Mouse (Mus musculus): ENCODE measurements around the gene Gse1.

Gene Gse1

DNA sequence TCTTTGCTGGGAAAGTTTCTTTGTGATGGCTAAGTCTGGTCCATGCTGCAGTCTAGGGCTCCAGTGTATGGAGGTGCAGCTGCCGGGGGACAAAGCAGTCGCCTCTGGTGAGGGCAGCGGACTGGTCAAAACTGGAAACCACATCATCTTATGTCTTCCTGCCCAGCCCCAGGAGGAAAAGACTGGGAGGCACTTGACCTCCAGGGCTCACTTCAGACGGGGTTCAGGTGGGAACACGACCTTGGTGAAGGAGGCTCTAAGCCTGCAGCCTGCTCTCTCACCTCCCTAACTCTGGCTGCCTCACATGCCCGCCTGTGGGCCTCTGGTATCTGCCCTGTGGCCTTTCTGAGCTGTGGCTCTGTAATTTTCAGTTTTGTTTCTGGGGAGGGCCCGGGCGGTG lies 305.8 kb downstream of the Gse1 start:
- DNase-seq (ENCODE audit: low spot score in 2 of 2) = no peak

DNA sequence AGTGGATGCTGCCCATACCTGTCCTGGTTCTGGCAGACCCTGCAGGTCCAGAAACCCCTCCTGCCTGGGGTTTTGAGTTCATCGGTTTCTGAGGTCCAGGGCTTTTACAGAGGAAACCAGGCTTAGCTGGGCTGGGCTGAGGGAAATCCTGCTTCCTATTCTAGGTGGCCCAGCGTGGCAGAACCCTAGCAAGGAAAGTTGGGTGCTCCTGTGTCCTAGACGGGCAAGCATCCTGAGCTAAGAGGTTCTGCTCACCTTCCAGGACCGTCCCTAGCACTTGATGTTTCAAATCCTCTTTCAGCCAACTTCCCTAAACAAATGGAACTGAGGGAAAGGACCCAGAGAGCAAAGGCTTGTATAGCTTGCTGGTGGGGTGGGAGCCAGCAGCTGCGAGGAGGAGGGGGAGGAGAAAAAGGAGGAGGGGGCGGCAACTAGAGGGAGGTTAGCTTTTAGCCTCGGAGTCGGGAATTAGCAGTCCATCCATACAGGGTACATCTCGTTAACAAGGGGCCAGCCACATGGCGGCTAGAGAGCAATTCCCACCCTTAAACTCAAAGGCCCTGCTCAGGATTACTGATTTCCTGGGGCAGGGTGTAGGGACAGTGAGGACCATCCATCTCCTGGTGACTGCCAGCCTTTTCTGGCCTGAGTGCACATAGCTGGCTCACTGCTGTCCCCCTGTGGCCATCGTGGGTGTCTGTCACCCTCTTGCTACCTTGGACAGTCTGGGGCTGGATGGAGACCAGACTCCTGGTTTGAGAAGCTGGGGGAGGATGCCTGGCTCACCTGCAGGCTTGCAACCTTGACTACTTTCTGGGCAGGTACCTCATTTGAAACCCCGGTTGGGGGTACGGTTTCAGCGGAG lies 306.5 kb downstream of the Gse1 start:
- peak; percentile 79 to 86 for DNase-seq (ENCODE audit: low spot score in 2 of 2)

DNA sequence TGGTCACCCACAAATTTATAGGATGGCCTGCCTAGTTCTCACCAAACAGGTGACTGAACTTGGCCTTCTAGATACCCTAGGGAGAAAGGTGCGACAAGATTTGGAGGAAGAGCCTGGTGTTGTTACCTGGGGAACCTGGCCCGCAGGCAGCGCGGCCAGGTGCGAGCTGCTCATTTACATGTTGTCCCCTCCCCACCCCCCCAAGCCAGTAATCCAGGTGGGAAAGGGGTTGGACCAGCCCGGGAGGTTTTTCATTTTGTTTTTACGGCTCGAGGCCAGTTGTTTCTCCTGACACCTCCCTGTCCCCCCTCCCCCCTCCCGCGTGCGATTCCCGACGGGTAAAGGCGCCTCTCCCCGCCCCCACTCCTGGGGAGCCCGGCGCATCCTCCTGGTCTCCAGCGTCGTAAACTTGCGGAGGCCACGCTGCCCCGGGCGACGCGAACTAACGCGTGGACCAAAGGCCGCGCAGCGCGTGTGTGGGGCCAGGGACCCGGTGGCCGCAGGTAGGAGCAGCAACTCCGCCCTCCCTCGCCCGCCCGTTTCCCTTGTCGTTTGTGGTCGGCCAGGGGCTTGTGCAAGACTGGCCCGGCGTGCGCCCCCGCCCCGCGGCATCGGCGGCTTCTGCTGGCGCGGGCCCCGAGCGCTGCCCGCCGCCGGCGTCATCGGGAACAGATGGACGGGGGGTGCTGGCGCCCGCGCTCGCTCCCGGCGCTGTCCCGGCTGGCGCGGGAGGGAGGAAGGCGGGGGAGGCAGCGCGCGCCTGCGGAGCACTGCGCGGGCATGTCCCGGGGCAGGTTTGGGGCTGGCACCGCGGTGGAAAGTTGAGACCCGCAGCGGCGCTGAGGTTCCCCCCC lies 307.4 kb downstream of the Gse1 start:
- DNase-seq (ENCODE audit: low spot score in 2 of 2) = peak in 1 of 2 experiments; percentile 69

DNA sequence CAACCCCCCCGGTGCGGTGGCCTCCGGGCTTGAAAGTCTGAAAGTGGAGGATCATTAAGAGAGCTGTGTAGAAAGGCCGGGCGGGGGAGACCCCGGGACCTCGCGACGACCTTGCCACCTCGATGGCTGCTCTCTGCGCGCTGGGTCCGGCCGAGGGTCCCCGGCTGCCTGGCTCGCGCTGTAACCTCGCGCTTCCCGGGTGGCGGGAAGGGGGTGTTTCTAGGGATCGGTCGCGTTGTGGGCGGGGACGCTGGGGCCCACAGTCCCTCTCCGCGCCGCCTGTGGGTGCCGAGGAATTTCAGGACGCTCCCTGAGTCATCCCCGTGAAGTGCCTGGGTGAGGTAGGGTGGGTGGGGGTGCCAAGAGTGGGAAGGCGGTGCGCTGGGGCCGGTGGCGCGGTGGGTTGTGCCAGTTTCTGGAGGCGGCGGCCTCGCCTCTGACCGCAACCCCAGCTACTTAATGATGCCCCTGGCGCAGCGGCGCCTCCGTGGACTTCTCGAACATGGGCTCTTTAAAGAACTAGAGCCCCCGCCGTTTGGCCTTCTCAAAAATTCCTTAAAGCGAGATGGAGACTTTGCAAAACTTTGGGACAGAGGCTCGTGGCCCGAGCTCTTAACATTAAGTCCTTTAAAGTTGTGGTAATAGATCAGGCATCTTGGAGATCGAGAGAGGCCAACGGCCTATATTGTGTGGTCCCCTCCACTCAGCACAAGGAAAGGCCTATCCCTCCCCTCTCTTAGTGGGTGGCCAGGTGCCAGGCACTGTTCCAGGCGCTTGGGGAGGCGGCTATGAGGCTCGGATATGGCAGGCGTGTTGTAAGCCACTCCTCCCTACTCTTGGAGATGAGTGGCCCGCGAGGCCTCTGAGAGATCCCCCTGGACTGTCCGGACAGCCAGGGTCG lies 308.3 kb downstream of the Gse1 start:
- peak; percentile 61 to 67 for DNase-seq (ENCODE audit: low spot score in 2 of 2)

GRCm38 (mm10) chr8:120537207-120537817 lies 309.1 kb downstream of the Gse1 start:
- DNase-seq (ENCODE audit: low spot score in 2 of 2) = peak; percentile 84 to 89

- peak; percentile 62 to 69 for DNase-seq (ENCODE audit: low spot score in 2 of 2)
Observed at GRCm38 (mm10) chr8:120537818-120538396, 309.7 kb downstream of the Gse1 start.

- DNase-seq (ENCODE audit: low spot score in 2 of 2) = peak; percentile 80 to 88
Observed at GRCm38 (mm10) chr8:120538397-120539240, 310.4 kb downstream of the Gse1 start.

DNA sequence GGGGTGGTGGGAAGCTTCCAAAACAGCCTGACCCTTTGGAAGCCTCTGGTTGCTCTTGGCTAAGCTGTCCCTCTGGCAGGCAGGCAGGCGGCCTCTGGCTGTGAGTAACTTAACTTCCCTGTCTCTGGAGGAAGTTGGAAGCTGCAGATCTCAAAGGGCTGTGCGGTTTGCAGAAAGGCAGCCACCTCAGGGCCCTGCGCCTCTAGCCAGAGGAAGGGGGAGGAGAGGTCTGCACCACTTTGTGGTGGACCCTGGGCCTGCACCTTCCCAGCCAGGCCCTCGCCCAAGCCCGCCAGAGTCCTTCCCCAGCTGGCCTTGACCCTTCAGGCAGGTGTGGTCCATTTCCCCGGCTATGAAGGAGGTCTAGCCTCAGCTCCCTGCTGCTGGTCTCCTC lies 311.1 kb downstream of the Gse1 start:
- peak; percentile 54 to 56 for DNase-seq (ENCODE audit: low spot score in 2 of 2)

- peak; percentile 44 to 66 for DNase-seq (ENCODE audit: low spot score in 2 of 2)
Observed at GRCm38 (mm10) chr8:120539775-120540625, 311.7 kb downstream of the Gse1 start.

- no peak for DNase-seq (ENCODE audit: low spot score in 2 of 2)
Observed at GRCm38 (mm10) chr8:120542995-120543394, 314.7 kb downstream of the Gse1 start.

- DNase-seq (ENCODE audit: low spot score in 2 of 2) = no peak
Observed at GRCm38 (mm10) chr8:120543416-120544055, 315.3 kb downstream of the Gse1 start.

- no peak for DNase-seq (ENCODE audit: low spot score in 2 of 2)
Observed at GRCm38 (mm10) chr8:120544155-120544554, 315.9 kb downstream of the Gse1 start.

DNA sequence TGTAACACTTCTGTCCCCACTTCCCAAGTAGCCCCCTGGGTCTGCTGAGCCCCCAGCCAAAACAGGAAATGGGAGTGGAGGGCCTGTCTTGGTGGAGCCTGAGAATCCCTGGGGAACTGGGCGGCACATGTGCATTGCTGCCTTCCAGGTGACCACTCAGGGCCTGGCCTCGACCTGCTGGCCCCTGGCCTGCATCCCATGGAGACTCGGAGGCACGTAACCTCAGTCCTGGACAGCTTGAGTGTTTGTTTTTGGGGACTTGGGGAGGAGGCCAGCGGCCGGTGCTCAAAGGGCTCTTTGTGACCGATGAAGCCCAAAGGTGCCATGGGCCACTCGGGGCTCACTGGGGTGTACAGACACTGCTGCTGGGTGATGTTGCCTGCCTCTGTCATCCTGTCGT lies 319.3 kb downstream of the Gse1 start:
- DNase-seq (ENCODE audit: low spot score in 2 of 2) = no peak

GRCm38 (mm10) chr8:120548313-120548761 lies 320.1 kb downstream of the Gse1 start:
- no peak for DNase-seq (ENCODE audit: low spot score in 2 of 2)

DNA sequence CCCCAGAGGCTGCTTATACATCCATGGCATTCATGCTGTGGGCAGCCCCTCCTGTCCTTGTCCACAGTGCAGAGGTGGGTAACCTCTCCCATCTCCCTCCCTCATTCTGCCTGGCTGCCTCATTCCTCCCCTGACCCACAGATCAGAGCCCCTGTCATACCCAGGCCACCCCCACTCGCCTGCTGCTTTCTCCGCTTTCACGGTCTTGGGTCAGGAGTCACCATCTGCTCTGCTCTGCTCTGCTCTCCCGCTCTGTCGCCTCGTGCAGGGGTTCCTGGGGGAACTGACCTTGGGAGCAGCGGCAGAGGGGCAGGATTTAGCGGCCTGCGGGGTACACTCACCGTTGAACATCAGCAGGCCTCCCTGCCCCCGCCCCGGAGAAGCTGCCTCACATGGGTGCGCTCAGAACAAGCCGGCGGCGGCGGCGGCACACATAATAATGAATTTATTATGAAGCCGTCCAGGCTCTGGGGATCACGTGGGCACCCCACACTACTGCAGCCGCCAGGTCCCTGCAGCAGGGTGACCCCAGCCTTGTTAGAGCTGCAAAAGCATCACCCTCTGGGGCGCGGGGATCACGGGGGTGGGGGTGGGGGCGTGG lies 321.2 kb downstream of the Gse1 start:
- no peak for DNase-seq (ENCODE audit: low spot score in 2 of 2)

GRCm38 (mm10) chr8:120549922-120550321 lies 321.7 kb downstream of the Gse1 start:
- DNase-seq (ENCODE audit: low spot score in 2 of 2) = no peak

DNA sequence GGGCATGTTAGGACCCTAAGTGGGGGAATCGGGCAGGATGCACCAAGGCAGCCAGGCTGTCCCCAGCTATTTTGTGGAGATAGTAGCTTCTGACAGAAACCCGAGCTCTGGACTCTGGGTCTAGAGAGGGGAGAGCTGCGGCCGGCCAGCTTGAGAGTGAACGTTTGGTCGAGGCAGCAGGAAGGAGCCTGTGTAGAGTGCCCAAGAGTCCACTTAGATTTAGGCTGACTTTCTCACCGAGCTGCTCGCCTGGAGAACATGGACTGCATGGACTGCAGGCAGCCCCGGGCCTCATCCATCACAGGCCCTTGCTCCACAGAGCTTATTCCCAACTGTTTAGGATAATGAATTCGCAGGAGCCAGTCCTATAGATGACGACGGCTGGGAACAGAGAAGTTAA lies 322.2 kb downstream of the Gse1 start:
- DNase-seq (ENCODE audit: low spot score in 2 of 2) = no peak

All from spleen, postnatal 10 days (tissue).